Mouse (Mus musculus) c-Kit-positive CD71-positive TER-119-negative erythroid progenitor cells, embryonic 14.5 days (primary cell): ENCODE data around the gene Esp3.
"Not testable (repeated sequence)": the region's sequence is repeated elsewhere in the genome, so short reads cannot be mapped to it uniquely, and the experiment has no call there.

Experiments used
- DNase-seq: peaks from one replicate; pipeline ENCODE4 v3.0.0-alpha.2; 2013; ENCODE audit warnings: low read depth

The Esp3 gene

GRCm38 (mm10) chr17:40631775-40632174 lies at the start of gene Esp3:
Gene Esp3 (plus strand): TSS chr17:40632075.
- not testable (repeated sequence) for DNase-seq

- not testable (repeated sequence) for DNase-seq
Observed at GRCm38 (mm10) chr17:40583906-40584305, 48.0 kb upstream of the Esp3 start.

- DNase-seq: no peak
Observed at GRCm38 (mm10) chr17:40591297-40591696, 40.6 kb upstream of the Esp3 start.

GRCm38 (mm10) chr17:40598294-40598693 lies 33.6 kb upstream of the Esp3 start, which contains the start of gene Esp4:
Gene Esp4 (plus strand): TSS chr17:40598594.
- DNase-seq: no peak

GRCm38 (mm10) chr17:40662118-40662679 lies 30.3 kb downstream of the Esp3 start:
- not testable (repeated sequence) for DNase-seq

- not testable (repeated sequence) for DNase-seq
Observed at GRCm38 (mm10) chr17:40663161-40663811, 31.4 kb downstream of the Esp3 start.
